Mouse (Mus musculus) cerebral cortex, adult 2 months (tissue): ENCODE measurements around the gene Psme4.

Experiments
- WGBS: fragments of 180-500 bp; shearing (Covaris S2); methylation state at CpG from one replicate; pipeline ENCODE4 v1.1.7; 2018; 5-methylcytosine and 5-hydroxymethylcytosine counted together

Psme4 gene

DNA sequence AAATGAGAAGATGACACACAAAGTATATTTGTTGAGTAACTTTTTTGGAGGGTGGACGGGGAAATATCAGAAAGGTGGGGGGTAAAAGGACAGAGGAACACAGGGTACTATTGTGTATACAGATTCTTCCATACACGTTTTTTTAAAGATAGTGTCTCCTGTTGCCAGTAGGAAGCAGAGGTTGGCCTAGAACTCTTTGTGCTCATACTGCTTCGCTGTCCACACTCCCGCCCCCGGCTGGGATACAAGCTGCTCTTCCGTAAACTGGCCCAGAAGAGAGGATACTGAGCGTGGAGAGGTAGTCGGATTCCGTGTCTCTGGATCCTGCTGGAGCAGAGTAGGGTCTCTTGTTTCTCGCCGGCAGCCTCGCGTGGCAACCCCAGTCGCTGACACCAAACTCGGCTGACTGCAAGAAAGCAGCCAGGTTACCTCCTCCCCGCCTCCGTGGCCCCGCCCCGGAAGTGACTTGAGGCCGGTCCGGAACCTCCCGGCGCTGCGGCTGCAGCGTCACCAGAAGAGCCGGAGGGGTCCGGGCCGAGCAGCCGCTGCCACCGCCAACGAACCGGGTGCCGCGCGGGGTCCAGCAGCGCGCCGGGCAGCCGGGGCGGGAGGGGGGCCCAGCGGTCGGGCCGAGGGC, at the start of gene Psme4:
TSS of gene Psme4 (plus strand) at position 460 of the 637 bp plus-strand sequence.
- WGBS, result 1% methylated on average over 42 of the region's 43 CpGs

DNA sequence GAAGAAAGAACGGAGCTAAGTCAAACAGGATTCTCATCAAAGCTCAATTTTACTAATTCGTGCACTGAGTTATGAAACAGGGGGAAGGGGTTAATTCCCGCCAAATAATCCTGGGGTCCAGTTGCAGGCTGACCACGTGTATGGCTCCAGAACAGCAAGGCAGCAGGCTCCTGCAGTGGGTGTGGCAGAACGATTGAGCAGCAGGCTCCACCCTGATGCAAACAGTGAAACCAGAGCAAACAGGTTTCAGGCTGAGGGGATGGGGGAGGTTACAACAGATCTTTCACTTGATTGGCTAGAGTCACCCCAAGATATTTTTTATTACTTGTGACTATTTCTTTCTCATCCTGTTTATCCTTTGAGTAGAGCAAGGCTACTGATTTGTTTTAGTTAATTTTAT, 48.1 kb upstream of the Psme4 start:
- WGBS, result 67% methylated on average over 5 of the region's 5 CpGs

DNA sequence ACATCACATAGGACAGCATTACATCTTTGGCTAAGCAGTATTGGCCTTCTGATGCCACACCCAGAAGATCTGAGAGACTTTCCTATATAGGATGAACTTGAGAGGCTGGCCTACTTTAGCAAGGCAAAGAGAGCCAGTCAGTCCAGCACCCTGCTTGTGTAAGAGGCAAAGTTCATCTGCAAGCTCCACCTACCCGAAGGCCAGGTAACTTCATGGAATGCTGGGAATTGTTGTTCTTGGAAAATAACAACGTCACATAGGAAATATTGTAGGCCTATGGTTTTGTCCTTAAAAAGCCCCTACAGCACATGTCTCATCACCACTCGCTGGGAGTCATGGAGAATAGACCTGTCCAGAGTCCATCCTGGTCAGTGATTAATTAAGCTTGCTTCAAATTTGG, 22.6 kb upstream of the Psme4 start:
- WGBS, result 97% methylated on average over 3 of the region's 3 CpGs

DNA sequence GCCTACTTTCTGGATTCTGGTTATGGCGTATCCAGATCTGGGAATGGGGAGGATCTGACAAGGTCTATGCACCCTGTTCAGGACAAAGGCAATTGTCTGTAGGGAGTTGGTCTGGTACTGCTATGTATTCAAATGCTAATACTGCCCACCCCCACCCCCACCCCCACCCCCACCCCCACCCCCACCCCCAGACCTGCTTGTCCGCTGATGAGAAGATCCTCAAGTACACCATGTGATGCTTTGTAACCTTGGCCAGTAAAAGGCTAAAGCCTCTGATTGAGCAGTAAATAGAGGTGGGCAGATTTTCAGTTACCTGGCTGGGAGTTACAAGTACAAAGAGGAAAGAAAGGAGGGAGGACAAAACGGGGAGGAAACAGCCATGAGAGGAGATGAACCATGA, 21.9 kb upstream of the Psme4 start:
- 55% methylated on average over 3 of the region's 3 CpGs for WGBS

DNA sequence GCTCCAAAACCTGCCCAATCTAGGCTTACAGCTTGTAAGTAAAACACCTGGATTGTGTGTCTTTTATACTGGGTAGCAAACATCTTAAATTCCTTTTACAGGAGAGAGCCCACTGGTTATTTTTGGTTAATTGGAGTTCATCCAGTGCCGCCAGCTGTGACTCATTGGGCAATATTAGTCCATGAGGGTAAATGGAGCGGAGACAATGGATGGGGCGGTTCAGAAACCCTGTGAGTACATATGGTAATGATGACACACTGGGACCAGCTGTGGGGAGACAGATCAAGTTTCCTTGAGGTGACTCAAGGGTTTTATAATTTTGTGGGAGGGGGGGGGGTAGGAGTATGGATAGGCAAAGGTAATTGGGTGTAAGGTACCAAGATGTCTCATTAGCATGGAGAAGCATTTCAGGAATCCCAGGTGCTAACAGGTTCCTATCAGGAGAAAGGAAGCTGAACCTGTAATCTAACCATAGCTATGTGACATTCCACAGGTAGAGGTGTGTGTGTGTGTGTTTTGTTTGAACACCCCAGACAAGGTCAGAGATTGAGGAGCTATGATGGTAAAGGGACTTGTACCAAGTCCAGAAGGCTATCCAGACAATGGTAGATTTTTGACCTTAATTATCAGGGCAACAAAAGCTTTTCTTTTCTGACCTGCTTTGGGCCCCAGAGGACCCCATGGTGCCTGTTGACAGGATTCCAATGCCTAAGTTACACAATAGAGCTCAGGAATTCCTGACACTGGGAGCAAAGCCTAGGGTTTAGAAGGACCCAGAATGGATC, 21.3 kb upstream of the Psme4 start:
- WGBS, result 73% methylated on average over 3 of the region's 3 CpGs

DNA sequence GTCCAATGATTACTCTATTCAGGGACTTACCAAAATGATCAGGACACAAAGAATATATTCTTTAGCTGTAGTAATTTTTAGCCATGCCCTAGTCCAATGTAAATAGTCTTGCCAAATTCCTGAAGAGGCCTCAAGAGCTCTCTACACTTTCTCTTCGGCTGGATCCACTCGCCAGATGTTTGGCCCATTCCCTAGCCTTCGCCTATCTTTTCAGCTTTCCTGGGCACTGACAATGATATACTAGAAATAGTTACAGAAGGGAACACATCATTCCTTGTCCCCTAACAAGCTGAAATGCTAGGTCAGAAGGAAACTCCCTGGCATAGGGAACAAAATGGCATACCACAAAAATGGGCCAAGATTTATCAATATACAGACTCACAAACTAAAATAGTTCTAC, 18.6 kb upstream of the Psme4 start:
- 79% methylated on average over 3 of the region's 3 CpGs for WGBS

DNA sequence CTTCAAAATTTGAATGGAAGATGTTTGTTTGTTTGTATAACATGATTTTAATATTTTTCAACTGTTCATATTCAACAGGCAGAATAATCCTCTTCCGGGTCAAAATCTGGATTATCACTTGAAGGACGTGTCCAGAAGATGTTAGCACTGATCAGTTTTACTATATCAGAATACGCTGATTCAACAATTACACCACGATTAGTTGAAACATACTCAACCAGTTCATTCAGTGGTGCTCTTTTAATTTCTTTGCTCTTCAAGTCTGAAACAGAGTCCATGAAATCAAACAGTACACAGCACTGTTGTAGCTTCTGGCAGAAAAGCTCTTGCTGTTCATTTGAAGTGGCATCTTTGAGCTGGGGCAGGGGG, 17.1 kb upstream of the Psme4 start:
- WGBS, result 47% methylated on average over 4 of the region's 4 CpGs

DNA sequence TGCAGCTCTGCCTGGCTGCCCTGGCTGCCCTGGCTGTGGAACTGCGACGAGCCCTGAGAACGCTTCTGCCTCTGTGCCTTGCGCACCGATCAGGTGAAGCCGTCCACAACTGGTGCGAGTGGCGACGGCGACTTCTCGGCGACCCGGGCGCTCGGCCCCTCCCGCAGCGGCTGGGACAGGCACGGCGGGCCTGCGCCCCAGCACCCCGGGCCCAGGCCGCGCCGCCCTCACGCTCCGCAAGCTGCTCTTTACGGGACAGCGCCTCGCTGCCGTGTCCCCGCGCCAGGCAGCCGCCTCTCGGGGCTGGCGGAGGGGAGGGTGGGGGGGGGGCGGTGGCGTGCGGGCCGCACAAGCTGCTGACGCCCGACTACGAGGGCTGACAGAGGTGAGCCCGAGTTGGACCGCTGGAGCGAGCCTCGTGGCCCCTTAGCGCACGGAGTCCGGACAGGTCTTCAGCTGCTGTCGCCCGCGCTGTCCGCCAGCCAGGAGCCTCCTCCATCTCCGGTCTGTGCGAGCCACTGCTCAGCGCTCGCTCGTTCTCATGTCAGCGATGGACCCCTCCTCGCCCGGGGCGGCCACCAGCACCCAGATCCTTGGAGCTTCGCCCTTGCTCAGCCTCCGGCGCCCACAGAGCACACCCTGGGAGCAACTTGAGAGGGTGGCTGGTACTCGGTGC, 16.5 kb upstream of the Psme4 start:
- 1% methylated on average over 58 of the region's 66 CpGs for WGBS

DNA sequence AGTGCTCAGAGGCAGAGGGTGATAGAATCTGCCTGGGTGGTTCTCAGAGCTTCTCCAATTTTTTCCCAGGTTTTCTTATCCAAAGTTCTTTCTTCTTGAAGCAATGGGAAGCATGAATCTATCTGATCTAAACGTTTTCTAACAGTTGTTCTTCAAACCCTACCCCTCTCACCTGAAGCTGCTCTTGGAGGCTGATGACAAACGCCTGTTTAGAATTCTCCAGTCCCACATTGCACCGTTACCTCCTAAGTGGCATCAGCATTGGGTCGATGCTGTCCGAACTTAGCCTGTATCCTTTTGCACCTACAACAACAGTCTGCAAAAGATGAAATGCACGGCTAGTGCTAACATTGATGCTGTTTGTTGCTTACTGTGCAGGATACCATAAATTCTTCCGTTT, 10.1 kb upstream of the Psme4 start:
- WGBS, result 88% methylated on average over 7 of the region's 7 CpGs

DNA sequence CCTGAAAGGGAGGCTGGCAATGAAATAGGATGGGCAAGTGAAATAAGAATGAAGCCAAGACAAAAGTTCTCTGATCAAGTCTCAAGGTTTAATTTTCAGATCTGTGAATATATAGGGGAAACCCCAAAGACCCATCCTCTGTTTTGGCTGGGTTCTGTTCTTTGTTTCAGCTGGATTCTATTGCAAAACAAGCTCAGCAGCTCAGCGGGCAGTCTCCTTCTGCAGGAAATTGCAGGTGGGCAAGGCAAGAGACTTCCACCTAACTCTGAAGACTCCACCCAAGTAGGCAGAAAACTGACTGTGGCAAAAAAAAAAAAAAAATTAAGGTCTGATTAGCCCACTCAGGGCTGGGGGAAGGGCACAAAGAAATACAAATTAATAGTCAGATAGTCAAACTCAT, 9.6 kb upstream of the Psme4 start:
- 92% methylated on average over 1 of the region's 1 CpGs for WGBS

DNA sequence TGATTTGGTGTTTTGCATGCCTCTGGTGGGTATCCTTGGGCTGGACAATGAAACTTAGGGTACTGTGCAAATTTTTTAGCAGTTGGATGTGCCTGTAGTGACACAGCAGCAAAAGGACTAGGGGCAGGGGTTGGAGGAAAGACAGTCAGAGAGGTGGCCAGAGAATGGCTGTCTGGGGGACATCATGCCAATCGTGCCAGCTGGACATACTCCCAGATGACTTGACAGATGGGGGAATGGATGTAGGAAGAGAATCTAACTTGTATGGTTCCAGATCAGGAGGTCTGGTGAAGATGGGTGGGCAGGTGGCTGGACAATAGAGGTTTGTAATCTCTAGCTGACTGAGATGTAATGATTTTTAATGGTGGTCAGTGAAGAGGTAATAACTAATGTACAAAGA, 6.5 kb upstream of the Psme4 start:
- 85% methylated on average over 1 of the region's 1 CpGs for WGBS

DNA sequence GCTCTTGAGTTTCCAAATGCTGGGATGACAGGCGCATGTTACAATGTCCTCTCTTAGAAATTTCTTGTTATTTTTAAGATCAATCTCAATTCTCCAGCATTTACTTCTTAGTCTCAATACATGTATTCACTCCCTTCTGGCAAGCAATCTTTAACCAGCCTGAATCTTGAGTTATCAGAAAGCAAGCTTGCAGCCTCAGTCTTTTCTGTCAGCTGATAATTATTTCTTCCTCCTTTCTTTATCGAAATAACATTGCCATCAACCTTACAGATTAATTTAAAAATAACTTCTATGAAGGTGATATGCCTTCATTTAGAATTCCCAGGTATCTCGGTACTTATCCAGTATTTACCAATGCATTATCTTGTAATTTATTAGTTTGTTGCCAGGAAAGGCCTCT, 709 bp upstream of the Psme4 start:
- 79% methylated on average over 3 of the region's 3 CpGs for WGBS

DNA sequence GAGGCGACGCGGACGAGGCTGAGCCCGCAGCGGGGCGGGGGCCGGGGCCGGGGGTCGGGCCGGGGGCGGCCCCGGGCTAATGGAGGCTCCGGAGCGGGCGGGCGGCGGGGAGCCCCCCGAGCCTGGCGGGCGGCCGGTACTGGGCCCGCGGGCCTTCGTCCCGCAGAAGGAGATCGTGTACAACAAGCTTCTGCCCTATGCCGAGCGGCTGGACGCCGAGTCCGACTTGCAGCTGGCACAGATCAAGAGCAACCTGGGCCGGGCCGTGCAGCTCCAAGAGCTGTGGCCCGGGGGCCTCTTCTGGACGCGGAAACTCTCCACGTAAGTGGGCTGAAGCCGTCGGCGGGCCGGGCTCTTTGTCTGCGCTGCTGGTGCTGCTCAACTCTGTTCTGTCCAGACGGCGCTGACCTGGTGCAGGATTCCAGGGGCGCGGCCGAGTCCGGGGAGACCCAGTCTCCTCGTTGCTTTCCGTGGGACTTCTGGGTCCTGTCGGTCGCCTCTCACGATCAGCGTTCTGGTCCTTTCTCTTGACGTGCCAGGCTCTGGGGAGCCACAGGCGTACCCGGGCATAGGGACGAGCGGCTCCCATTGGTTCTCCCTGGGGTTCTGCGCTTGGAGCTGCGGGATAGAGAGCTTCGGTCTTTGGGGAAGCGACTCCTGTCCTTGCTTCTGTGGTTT, 517 bp downstream of the Psme4 start:
- 2% methylated on average over 61 of the region's 64 CpGs for WGBS

DNA sequence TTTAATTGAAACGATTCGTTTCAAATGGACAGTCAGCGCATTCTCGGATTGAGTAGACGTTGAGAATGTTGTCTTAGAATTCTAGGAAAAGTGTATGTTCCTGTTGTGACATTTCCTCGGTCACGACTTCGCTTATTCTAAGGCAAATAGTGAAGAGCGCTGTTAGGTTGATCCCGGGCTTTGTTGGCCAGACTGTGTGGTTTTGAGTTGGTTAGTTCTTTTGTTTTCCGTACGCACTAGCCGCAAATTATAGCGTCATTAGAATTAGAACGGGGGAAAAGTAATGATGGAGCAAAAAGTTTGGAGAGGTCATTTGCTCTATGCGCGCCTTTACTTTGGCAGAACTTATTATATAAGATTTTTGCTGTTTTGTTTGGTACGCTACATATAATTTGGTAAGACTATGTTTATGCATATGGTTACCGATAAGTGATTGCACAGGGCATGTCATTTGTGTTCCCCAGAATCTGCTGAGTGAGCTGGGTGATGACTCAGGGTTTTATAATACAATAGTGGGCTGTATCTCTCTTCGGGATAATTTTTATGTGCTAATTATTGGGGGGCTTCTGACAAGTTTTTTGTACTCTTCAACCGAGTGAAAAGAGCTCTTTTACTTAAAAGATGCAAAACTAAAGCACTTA, 1.4 kb downstream of the Psme4 start:
- 1% methylated on average over 21 of the region's 21 CpGs for WGBS

DNA sequence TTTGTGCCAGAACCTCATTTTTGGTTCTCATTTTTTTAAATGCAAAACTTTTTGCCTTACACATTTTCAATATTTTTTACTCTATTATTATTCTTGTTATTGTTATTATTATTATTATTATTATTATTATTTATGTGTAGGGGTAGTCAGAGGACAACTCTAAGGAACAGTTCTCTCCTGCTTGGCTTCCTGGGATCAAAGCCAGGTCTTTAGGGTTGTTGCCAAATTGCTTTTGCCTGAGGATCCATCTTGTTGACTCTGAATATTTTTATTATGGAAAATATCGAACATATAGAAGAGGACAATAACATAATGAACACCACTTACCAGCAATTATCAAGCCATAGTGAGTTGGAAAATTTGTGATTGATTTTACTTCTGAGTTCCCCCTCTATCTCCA, 3.1 kb downstream of the Psme4 start:
- WGBS, result 31% methylated on average over 1 of the region's 1 CpGs

DNA sequence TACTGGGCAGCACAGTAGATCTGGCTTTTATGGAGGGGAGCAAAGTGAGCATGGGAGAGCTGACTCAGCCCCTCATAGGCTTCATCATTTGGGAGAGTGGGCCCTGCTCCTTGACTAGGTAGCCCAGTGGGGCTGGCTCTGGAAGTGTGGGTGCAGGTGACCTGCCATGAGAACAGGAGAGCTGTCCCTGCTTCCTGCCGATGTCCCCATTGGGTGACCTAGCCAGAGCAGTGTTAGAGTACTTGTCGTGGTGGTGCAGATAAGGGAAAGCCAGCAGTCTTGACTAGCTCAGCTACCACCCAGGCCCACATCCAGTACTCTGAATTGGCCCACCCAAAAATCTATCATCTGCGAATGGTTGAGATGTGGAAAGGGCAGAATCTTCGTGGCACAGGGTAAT, 6.0 kb downstream of the Psme4 start:
- 80% methylated on average over 4 of the region's 4 CpGs for WGBS

DNA sequence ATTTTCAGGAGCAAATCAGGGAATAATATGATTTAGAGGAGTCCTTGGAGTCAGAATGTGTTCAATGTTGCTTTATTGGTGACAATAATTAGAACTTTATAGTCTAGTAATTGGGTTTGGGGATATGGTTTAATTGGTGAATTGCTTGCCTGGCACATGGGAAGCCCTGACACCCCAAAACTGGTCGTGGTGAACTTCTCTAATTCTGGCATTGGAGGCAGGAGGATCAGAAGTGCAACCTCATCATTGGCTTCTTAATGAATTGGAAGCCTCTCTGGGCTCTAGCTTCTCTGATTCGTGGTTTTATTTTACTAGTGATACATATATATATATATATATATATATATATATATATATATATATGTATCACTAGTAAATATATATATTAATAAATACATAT, 9.4 kb downstream of the Psme4 start:
- WGBS, result 76% methylated on average over 2 of the region's 2 CpGs

DNA sequence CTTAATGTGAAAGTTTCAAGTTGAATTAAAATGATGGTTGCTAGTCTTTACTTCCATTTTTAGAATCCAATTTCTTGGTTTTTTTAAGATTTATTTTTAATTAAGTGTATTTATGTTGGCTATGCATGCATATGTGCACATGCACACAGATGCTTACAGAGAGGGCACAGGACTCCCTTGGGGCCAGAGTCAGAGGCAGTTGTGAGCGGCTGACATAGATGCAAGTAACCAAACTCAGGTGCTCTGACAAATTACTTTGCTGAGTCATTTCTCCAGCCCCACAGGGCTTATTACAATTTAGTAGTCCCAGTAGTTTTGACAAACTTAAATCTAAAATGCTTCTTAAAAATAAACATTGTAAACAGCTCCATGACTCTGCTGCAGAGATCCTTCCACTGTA, 10.1 kb downstream of the Psme4 start:
- 88% methylated on average over 1 of the region's 1 CpGs for WGBS

DNA sequence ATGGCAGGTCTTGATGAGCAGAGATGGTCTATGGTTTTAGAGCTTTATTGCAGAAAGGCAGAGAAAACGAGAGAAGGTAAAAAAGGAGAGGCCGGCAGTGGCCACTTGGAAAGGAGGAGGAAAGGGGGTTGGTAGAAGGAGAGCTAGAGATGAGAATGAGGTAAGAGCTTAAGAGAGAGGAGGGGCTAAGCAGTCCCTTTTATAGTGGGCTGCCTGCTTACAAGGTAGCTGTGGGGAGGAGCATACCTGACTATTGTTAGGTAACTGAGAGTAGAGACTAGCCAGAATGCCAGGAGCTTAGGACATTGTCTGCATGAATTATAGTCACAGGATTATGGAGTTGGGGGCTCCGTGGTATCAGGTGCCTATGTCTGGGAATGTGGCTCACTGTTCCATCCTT, 14.0 kb downstream of the Psme4 start:
- WGBS, result 66% methylated on average over 3 of the region's 3 CpGs

DNA sequence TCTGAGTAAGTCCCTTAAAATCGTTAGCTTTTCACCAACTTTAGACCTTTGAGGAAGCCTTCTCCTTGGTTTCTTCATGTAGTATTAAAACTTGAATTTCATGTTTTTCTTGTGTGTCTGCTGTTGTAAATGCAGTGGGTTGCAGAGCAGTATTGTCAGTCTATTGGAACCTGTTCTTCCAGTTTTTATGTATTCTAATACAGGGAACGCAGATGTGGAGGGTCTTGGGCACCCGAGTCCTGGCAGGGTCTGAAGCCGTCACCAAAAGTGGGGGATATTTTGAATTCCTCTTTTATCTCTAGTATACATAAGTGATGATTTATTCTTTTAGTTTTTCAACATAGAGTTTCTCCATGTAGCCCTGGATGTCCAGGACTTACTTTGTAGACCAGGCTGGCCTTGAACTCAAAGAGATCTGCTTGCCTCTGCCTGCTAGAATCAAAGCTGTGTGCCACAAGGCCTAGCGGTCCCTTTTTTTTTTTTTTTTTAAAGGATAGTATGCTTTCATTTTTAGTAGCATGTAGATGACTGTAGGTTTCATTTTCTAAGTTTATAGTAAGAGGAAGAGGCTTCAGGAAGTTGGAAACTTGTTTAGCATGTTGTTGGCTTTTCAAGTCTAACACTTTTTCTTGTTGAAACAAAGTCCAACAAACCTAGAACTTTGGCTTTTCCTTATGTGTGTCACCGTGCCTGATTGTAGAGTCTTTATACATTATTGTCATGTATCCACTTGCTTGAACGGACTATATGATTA, 14.9 kb downstream of the Psme4 start:
- WGBS, result 75% methylated on average over 7 of the region's 7 CpGs

DNA sequence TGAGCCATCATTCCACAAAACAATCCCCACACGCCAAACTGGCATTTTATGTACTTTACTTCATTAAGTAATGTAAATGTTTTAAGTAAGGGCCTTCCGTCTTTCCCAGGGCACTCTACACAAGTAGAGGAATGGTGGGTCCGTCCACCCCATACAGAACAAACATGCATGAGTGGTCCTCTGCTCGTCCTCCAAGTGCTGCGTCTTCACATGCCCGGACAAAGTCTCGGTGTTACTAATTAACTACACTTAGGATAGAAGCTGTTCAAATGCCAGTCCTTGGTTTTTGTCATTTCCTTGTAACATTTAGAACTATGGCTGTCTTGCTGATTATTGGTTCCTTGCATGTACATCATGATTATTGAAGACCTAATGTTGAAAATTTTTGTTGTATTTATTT, 21.2 kb downstream of the Psme4 start:
- 96% methylated on average over 7 of the region's 7 CpGs for WGBS
